Mouse (Mus musculus) mouse trophoblast stem cell (cell line): Measurements from ENCODE around the gene Drg1.
"Not testable (repeated sequence)": the region's sequence is repeated elsewhere in the genome, so short reads cannot be mapped to it uniquely, and the experiment has no call there.

ENCODE experiments used
- in situ Hi-C, 2 experiments: fragments of 300-500 bp; cut with MseI, MboI; formaldehyde crosslinking; loops; 2 replicates in 1 of 2; 3 replicates in 1 of 2; pipeline ENCODE4 v1.15.1; 2025

The Drg1 gene

GRCm38 (mm10) chr11:3166321-3166720, 99.9 kb downstream of the Drg1 start:
- in situ Hi-C loops: not testable (repeated sequence)

- in situ Hi-C loops: not testable (repeated sequence)
Measured at GRCm38 (mm10) chr11:3165210-3165782, 100.9 kb downstream of the Drg1 start.

- in situ Hi-C loops: not testable (repeated sequence)
Measured at GRCm38 (mm10) chr11:3163661-3164060, 102.6 kb downstream of the Drg1 start.

- in situ Hi-C loops: not testable (repeated sequence)
Measured at GRCm38 (mm10) chr11:3163122-3163521, 103.1 kb downstream of the Drg1 start.

- in situ Hi-C loops: not testable (repeated sequence)
Measured at GRCm38 (mm10) chr11:3162236-3162897, 103.8 kb downstream of the Drg1 start.

- in situ Hi-C loops: not testable (repeated sequence)
Measured at GRCm38 (mm10) chr11:3161370-3161769, 104.8 kb downstream of the Drg1 start.

GRCm38 (mm10) chr11:3158800-3159199, 107.4 kb downstream of the Drg1 start:
- in situ Hi-C loops: not testable (repeated sequence)

- in situ Hi-C loops: not testable (repeated sequence)
Measured at GRCm38 (mm10) chr11:3157996-3158395, 108.2 kb downstream of the Drg1 start.

- in situ Hi-C loops: not testable (repeated sequence)
Measured at GRCm38 (mm10) chr11:3156991-3157390, 109.2 kb downstream of the Drg1 start.

GRCm38 (mm10) chr11:3153666-3154397, 112.4 kb downstream of the Drg1 start:
- in situ Hi-C loops: not testable (repeated sequence)

- in situ Hi-C loops: not testable (repeated sequence)
Measured at GRCm38 (mm10) chr11:3151358-3151757, 114.9 kb downstream of the Drg1 start.

GRCm38 (mm10) chr11:3150677-3151003, 115.6 kb downstream of the Drg1 start:
- in situ Hi-C loops: not testable (repeated sequence)

- in situ Hi-C loops: not testable (repeated sequence)
Measured at GRCm38 (mm10) chr11:3150003-3150676, 116.1 kb downstream of the Drg1 start.

- in situ Hi-C loops: not testable (repeated sequence)
Measured at GRCm38 (mm10) chr11:3149471-3149870, 116.7 kb downstream of the Drg1 start.

- in situ Hi-C loops: not testable (repeated sequence)
Measured at GRCm38 (mm10) chr11:3146806-3147205, 119.4 kb downstream of the Drg1 start.

GRCm38 (mm10) chr11:3145359-3146165, 120.7 kb downstream of the Drg1 start:
- in situ Hi-C loops: not testable (repeated sequence)

- in situ Hi-C loops: not testable (repeated sequence)
Measured at GRCm38 (mm10) chr11:3143984-3144383, 122.2 kb downstream of the Drg1 start.

GRCm38 (mm10) chr11:3142413-3142812, 123.8 kb downstream of the Drg1 start:
- in situ Hi-C loops: not testable (repeated sequence)

GRCm38 (mm10) chr11:3140967-3141535, 125.2 kb downstream of the Drg1 start:
- in situ Hi-C loops: not testable (repeated sequence)

GRCm38 (mm10) chr11:3138323-3138722, 127.9 kb downstream of the Drg1 start:
- in situ Hi-C loops: not testable (repeated sequence)
